Mouse (Mus musculus) brain, embryonic 14.5 days (tissue): Measurements from ENCODE around the gene Gm11146.

Source experiments
- CTCF ChIP-seq: fragments of 200-500 bp; IDR thresholded peaks from 2 replicates; pipeline ENCODE4 v1.5.1; 2012; ENCODE audit warnings: inconsistent platforms, mild to moderate bottlenecking, moderate library complexity, borderline replicate concordance; ENCODE audit not compliant: insufficient read depth, insufficient read length; ENCODE audit errors: extremely low read depth
- POLR2A ChIP-seq: fragments of 200-500 bp; IDR thresholded peaks from 2 replicates; pipeline ENCODE4 v1.6.1; 2012; ENCODE audit warnings: mild to moderate bottlenecking, inconsistent platforms, borderline replicate concordance; ENCODE audit not compliant: poor library complexity, insufficient read depth, insufficient read length, severe bottlenecking; ENCODE audit errors: extremely low read depth

- TF ChIP-seq CTCF (no peak), POLR2A (no peak)
These were observed 28.9 kb downstream of the Gm11146 start for GRCm38 (mm10) chr16:77573036-77573435.
